Mouse (Mus musculus) liver, embryonic 16.5 days (tissue): ENCODE measurements around the gene Stoml1. TPM values are rescaled to one million over a fixed set of nuclear protein-coding genes. Genes with fewer than 3 reads are reported as not detected.
A peak's percentile ranks its signal among the peaks of the same experiment; 100 is the strongest.

Experiments
- ATAC-seq: fragments of 200-750 bp; cut with Nextera tagmentation; 2 replicates; pipeline ENCODE4 v1.8.0; 2017; ENCODE audit warnings: low read depth, mild to moderate bottlenecking, moderate number of reproducible peaks, moderate library complexity
- H3K27ac ChIP-seq: fragments of 300-500 bp; sonication (generic); 2 replicates; pipeline ENCODE4 v1.5.1; 2014; ENCODE audit warnings: mild to moderate bottlenecking, low read length
- H3K27me3 ChIP-seq: fragments of 300-500 bp; sonication (generic); 2 replicates; pipeline ENCODE4 v1.6.1; 2014; ENCODE audit warnings: low read depth, low read length, mixed read lengths; ENCODE audit not compliant: control insufficient read depth, insufficient read depth
- H3K36me3 ChIP-seq: fragments of 300-500 bp; sonication (generic); 2 replicates; pipeline ENCODE4 v1.6.1; 2014; ENCODE audit warnings: mild to moderate bottlenecking; ENCODE audit not compliant: control insufficient read depth, insufficient read depth
- H3K4me1 ChIP-seq: fragments of 300-500 bp; sonication (generic); 2 replicates; pipeline ENCODE4 v1.6.1; 2014; ENCODE audit warnings: low read depth, low read length, mixed read lengths; ENCODE audit not compliant: control insufficient read depth
- H3K4me2 ChIP-seq: fragments of 300-500 bp; sonication (generic); 2 replicates; pipeline ENCODE4 v1.6.1; 2014; ENCODE audit warnings: low read depth, low read length, mixed read lengths
- H3K4me3 ChIP-seq: fragments of 300-500 bp; sonication (generic); 2 replicates; pipeline ENCODE4 v1.5.1; 2014; ENCODE audit warnings: low read depth, mild to moderate bottlenecking, low read length
- H3K9ac ChIP-seq: fragments of 300-500 bp; sonication (generic); 2 replicates; pipeline ENCODE4 v1.6.1; 2014; ENCODE audit warnings: low read depth, low read length
- H3K9me3 ChIP-seq: fragments of 300-500 bp; sonication (generic); replicated peaks from 2 replicates; pipeline ENCODE4 v1.6.1; 2016; ENCODE audit warnings: low read length; ENCODE audit not compliant: control insufficient read depth
- WGBS: fragments of 180-500 bp; shearing (Covaris S2); extraction: QIAGEN DNeasy Blood & Tissue Kit; methylation state at CpG from one replicate; pipeline ENCODE4 v1.1.7; 2014; ENCODE audit not compliant: insufficient replicate concordance; 5-methylcytosine and 5-hydroxymethylcytosine counted together
- polyA plus RNA-seq: library from polyadenylated mRNA; unstranded; fragments of >200 nt; fragmentation: Nextera tagmentation; extraction: Ambion mirVana; gene quantifications from 2 replicates; pipeline ENCODE4 v1.2.1, GENCODE M21; 2015

The Stoml1 gene
- polyA plus RNA-seq, 1 experiment from 2014 or later, result 3.7 TPM

- peak overlapping the region; percentile 73 for H3K4me2 ChIP-seq
- 20% methylated on average over 8 of the region's 8 CpGs for WGBS
- H3K4me1 ChIP-seq, result peaks cover 33% of the 10 kb centered on the region
- H3K9ac ChIP-seq, result peak overlapping the region; percentile 33
- H3K27ac ChIP-seq, result peak overlapping the region; percentile 86
- peak overlapping the region; percentile 24 for H3K4me3 ChIP-seq
- peaks cover 3% of the 10 kb centered on the region; the same call in 1 of the 2 replicates for H3K36me3 ChIP-seq
- H3K9me3 ChIP-seq, result no peaks in the 10 kb centered on the region
- ATAC-seq, result peak; percentile 78
- no peaks in the 10 kb centered on the region for H3K27me3 ChIP-seq
Measured at GRCm38 (mm10) chr9:58214519-58215180, 38.3 kb upstream of the Stoml1 start.

- no peak for ATAC-seq
- Histone ChIP-seq H3K27ac (no peak overlapping the region), H3K36me3 (peaks cover 15% of the 10 kb centered on the region), H3K27me3 (no peaks in the 10 kb centered on the region), H3K4me1 (peaks cover 29% of the 10 kb centered on the region), H3K9ac (no peak overlapping the region), H3K9me3 (no peaks in the 10 kb centered on the region), H3K4me3 (no peak overlapping the region), H3K4me2 (no peak overlapping the region)
- 54% methylated on average over 6 of the region's 6 CpGs for WGBS
Measured at GRCm38 (mm10) chr9:58216402-58216801, 36.6 kb upstream of the Stoml1 start.

GRCm38 (mm10) chr9:58218539-58218938 is 34.4 kb upstream of the Stoml1 start:
- 89% methylated on average over 3 of the region's 3 CpGs for WGBS

GRCm38 (mm10) chr9:58220218-58220903 is 32.6 kb upstream of the Stoml1 start:
- H3K4me2 ChIP-seq, result no peak overlapping the region
- no peak overlapping the region for H3K27ac ChIP-seq
- no peaks in the 10 kb centered on the region for H3K9me3 ChIP-seq
- no peak overlapping the region for H3K9ac ChIP-seq
- no peaks in the 10 kb centered on the region for H3K27me3 ChIP-seq
- no peak for ATAC-seq
- H3K4me1 ChIP-seq, result peaks cover 4% of the 10 kb centered on the region
- WGBS, result 72% methylated on average over 24 of the region's 24 CpGs
- H3K36me3 ChIP-seq, result peaks cover 42% of the 10 kb centered on the region
- no peak overlapping the region for H3K4me3 ChIP-seq

More at GRCm38 (mm10) chr9:58218539-58218938, 34.4 kb upstream of the Stoml1 start:
- Histone ChIP-seq H3K27me3 (no peaks in the 10 kb centered on the region), H3K36me3 (peaks cover 29% of the 10 kb centered on the region), H3K27ac (no peak overlapping the region), H3K9me3 (no peaks in the 10 kb centered on the region), H3K9ac (no peak overlapping the region), H3K4me1 (peaks cover 21% of the 10 kb centered on the region), H3K4me3 (no peak overlapping the region), H3K4me2 (no peak overlapping the region)
- no peak for ATAC-seq

- Histone ChIP-seq H3K9ac (no peak overlapping the region), H3K4me2 (no peak overlapping the region), H3K36me3 (peaks cover 78% of the 10 kb centered on the region), H3K9me3 (no peaks in the 10 kb centered on the region), H3K27me3 (no peaks in the 10 kb centered on the region), H3K27ac (no peak overlapping the region), H3K4me3 (no peak overlapping the region), H3K4me1 (peaks cover 8% of the 10 kb centered on the region)
- no peak for ATAC-seq
- WGBS, result 78% methylated on average over 2 of the region's 2 CpGs
Measured at GRCm38 (mm10) chr9:58224356-58224755, 28.6 kb upstream of the Stoml1 start.

GRCm38 (mm10) chr9:58225915-58226913 is 26.8 kb upstream of the Stoml1 start:
- no peak overlapping the region for H3K4me3 ChIP-seq
- H3K4me2 ChIP-seq, result no peak overlapping the region
- no peaks in the 10 kb centered on the region for H3K27me3 ChIP-seq
- peaks cover 8% of the 10 kb centered on the region for H3K4me1 ChIP-seq
- ATAC-seq, result no peak
- H3K36me3 ChIP-seq, result peaks cover 82% of the 10 kb centered on the region
- no peak overlapping the region for H3K27ac ChIP-seq
- H3K9me3 ChIP-seq, result no peaks in the 10 kb centered on the region
- no peak overlapping the region for H3K9ac ChIP-seq
- WGBS, result 41% methylated on average over 9 of the region's 9 CpGs

GRCm38 (mm10) chr9:58228777-58229466 is 24.0 kb upstream of the Stoml1 start:
- peaks cover 8% of the 10 kb centered on the region for H3K4me1 ChIP-seq
- H3K9ac ChIP-seq, result no peak overlapping the region
- no peak overlapping the region for H3K27ac ChIP-seq
- peaks cover 82% of the 10 kb centered on the region for H3K36me3 ChIP-seq
- H3K4me3 ChIP-seq, result no peak overlapping the region
- no peak for ATAC-seq
- H3K4me2 ChIP-seq, result no peak overlapping the region
- WGBS, result 87% methylated on average over 9 of the region's 9 CpGs
- no peaks in the 10 kb centered on the region for H3K27me3 ChIP-seq
- no peaks in the 10 kb centered on the region for H3K9me3 ChIP-seq

- H3K4me3 ChIP-seq, result no peak overlapping the region
- ATAC-seq, result peak; percentile 52
- H3K27ac ChIP-seq, result peak overlapping the region; percentile 51
- no peak overlapping the region for H3K4me2 ChIP-seq
- H3K27me3 ChIP-seq, result no peaks in the 10 kb centered on the region
- WGBS, result 45% methylated on average over 6 of the region's 6 CpGs
- H3K9me3 ChIP-seq, result no peaks in the 10 kb centered on the region
- H3K36me3 ChIP-seq, result peaks cover 73% of the 10 kb centered on the region
- peaks cover under 1% of the 10 kb centered on the region; the same call in 1 of the 2 replicates for H3K4me1 ChIP-seq
- no peak overlapping the region for H3K9ac ChIP-seq
Measured at GRCm38 (mm10) chr9:58231746-58232145, 21.2 kb upstream of the Stoml1 start.
